Mouse (Mus musculus): ENCODE results near the gene Mab21l3.

- TF ChIP-seq EP300 (IDR thresholded peaks at IDR 0.05; ENCODE audit: low read length) (no peak), RCOR1 (conservative IDR thresholded peaks at IDR 0.05; ENCODE audit: low read depth, low read length) (no peak)
Observed at GRCm38 (mm10) chr3:101846096-101846495, 2.7 kb downstream of the Mab21l3 start.

Measured in CH12.LX (cell line).